Mouse (Mus musculus) kidney, adult 2 months (tissue): ENCODE measurements around the gene Ptpn22.

ENCODE experiments used
- CTCF ChIP-seq: fragments of 200-500 bp; conservative IDR thresholded peaks from 2 replicates; pipeline ENCODE4 v1.5.1; 2011; ENCODE audit warnings: low read depth, mild to moderate bottlenecking, control low read depth, low read length, moderate library complexity, mixed read lengths; ENCODE audit not compliant: insufficient read depth, insufficient read length
- POLR2A ChIP-seq: fragments of 200-500 bp; IDR thresholded peaks from one replicate; pipeline ENCODE4 v1.6.1; 2011; ENCODE audit warnings: low read depth, low read length, control low read depth

DNA sequence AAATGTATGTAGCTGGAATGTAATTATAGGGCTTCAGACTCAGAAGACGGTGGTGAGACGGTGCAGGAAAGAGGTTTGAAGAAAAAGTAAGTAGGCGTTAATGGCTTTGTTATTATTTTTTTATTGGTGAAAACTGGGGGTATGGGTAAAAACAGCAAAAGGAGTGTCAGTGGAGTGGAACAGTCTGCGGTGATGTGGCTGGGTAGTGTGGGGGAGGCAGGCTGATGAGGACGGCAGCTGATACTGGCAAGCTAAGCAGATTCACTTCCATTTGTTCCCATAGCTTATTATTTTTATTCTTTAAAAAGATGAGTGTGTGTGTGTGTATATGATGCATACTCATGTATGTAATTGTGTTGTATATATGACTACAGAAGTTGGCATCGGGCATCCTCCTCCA is 8.1 kb upstream of the Ptpn22 start:
- no peak for TF ChIP-seq POLR2A
- TF ChIP-seq CTCF, result no peak
